Mouse (Mus musculus): ENCODE measurements around the gene Tpm3-rs7. TPM values are rescaled to one million over a fixed set of nuclear protein-coding genes. Genes with fewer than 3 reads are reported as not detected.
"Not testable (repeated sequence)": the region's sequence is repeated elsewhere in the genome, so short reads cannot be mapped to it uniquely, and the experiment has no call there.

Gene Tpm3-rs7
- polyA plus RNA-seq (2014; fragmentation: Nextera tagmentation; extraction: Ambion mirVana), result 6.5 and 8.0 TPM in 2 replicates

GRCm38 (mm10) chr14:113314499-113314898 is at the start of gene Tpm3-rs7:
Gene Tpm3-rs7 (plus strand): TSS chr14:113314608.
- 92% methylated on average over 14 of the region's 16 CpGs for WGBS
- DNase-seq (ENCODE audit: low spot score); H3K4me1 ChIP-seq (ENCODE audit: control insufficient read depth, insufficient read depth, low read length): not testable (repeated sequence)

GRCm38 (mm10) chr14:113317023-113317422 is 2.6 kb downstream of the Tpm3-rs7 start:
- no peak overlapping the region for H3K4me2 ChIP-seq (ENCODE audit: low read depth, low read length)
- no peaks in the 10 kb centered on the region for H3K36me3 ChIP-seq (ENCODE audit: control insufficient read depth, insufficient read depth, low read length)
- 90% methylated on average over 1 of the region's 1 CpGs for WGBS
- no peak overlapping the region for H3K4me3 ChIP-seq (ENCODE audit: low read depth, low read length)
- no peak overlapping the region for H3K9ac ChIP-seq (ENCODE audit: low read depth, low read length)
- H3K27me3 ChIP-seq (replicated peaks; ENCODE audit: control insufficient read depth, insufficient read depth, low read length), result no peaks in the 10 kb centered on the region
- no peaks in the 10 kb centered on the region for H3K9me3 ChIP-seq (ENCODE audit: control insufficient read depth, low read length)
- H3K4me1 ChIP-seq (ENCODE audit: control insufficient read depth, insufficient read depth, low read length), result no peaks in the 10 kb centered on the region
- no peak overlapping the region for H3K27ac ChIP-seq (replicated peaks; ENCODE audit: low read depth, low read length)
- DNase-seq (ENCODE audit: low spot score), result no peak
- no peak for ATAC-seq (ENCODE audit: low read depth)

More at GRCm38 (mm10) chr14:113314499-113314898, at the start of gene Tpm3-rs7:
- not testable (repeated sequence) for H3K4me2 ChIP-seq (ENCODE audit: low read depth, low read length); H3K27me3 ChIP-seq (replicated peaks; ENCODE audit: control insufficient read depth, insufficient read depth, low read length); H3K4me3 ChIP-seq (ENCODE audit: low read depth, low read length); H3K27ac ChIP-seq (replicated peaks; ENCODE audit: low read depth, low read length); H3K36me3 ChIP-seq (ENCODE audit: control insufficient read depth, insufficient read depth, low read length); H3K9ac ChIP-seq (ENCODE audit: low read depth, low read length); H3K9me3 ChIP-seq (ENCODE audit: control insufficient read depth, low read length); ATAC-seq (ENCODE audit: low read depth)

- Histone ChIP-seq H3K4me2 (ENCODE audit: low read depth, low read length) (no peak overlapping the region), H3K27ac (replicated peaks; ENCODE audit: low read depth, low read length) (no peak overlapping the region), H3K36me3 (ENCODE audit: control insufficient read depth, insufficient read depth, low read length) (no peaks in the 10 kb centered on the region), H3K9me3 (ENCODE audit: control insufficient read depth, low read length) (no peaks in the 10 kb centered on the region), H3K9ac (ENCODE audit: low read depth, low read length) (no peak overlapping the region), H3K4me3 (ENCODE audit: low read depth, low read length) (no peak overlapping the region), H3K4me1 (ENCODE audit: control insufficient read depth, insufficient read depth, low read length) (no peaks in the 10 kb centered on the region), H3K27me3 (replicated peaks; ENCODE audit: control insufficient read depth, insufficient read depth, low read length) (no peaks in the 10 kb centered on the region)
- DNase-seq (ENCODE audit: low spot score) (no peak), ATAC-seq (ENCODE audit: low read depth) (no peak)
- WGBS, result 75% methylated on average over 1 of the region's 1 CpGs
Measured at GRCm38 (mm10) chr14:113363361-113363760, 49.0 kb downstream of the Tpm3-rs7 start.

Measured in embryonic facial prominence, embryonic 14.5 days (tissue).